Mouse (Mus musculus) brain, embryonic 18.5 days (tissue): ENCODE measurements at regions not wholly inside any gene's neighbourhood (a gene's known extent, or its start where the extent isn't known, plus 50 kb on each side); places are given as distances from the start of the nearest gene placed in this dataset.

Experiments
- DNase-seq: peaks from one replicate; pipeline ENCODE4 v3.0.0-alpha.2; 2012; ENCODE audit warnings: low read depth, low spot score

DNA sequence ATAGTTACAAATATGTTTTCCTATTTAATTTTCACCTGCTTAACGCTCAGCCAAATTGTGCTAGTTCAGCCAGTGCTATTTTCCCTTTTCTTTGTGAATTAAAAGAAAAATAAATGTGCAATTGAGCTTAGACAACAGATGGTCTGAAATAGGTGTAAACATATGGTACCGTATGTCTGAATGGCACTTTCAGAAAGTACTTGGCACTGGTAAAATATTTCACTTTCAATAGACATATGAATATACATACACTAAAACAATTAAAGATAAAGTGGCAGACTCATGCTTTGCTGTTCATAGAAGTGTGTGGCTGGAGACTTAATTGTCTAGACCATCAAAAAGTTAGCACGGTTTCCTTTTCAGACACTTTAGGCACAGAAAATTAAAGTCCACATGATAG, 794.8 kb upstream of the Slitrk1 start:
- DNase-seq, result peak; percentile 14

GRCm38 (mm10) chr14:109700296-109700695, 786.3 kb upstream of the Slitrk1 start:
- no peak for DNase-seq

DNA sequence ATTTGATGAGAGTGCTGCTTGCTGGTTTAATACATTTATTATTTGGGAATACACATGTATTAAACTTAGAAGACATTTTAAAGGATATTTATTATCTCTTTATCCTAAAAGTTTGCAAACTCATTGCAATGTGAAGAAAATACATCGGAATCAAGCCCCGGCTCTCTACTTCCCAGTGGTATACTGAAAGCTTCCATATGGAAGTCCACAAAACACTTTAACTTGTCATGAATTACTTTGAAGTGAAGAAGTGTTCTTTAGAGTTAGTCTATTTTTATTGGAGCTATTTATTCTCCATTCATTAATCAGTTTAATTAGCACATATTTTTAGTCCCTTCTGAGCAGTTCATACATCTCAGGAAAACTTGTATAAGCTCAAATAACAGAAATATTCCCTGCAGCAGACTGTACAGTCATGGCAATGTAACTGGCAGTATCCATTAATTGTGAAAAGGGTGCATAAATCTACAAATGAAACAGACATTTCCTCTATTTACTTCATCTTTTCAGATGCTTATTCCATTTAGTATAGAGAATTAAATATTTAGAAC, 754.7 kb upstream of the Slitrk1 start:
- no peak for DNase-seq

DNA sequence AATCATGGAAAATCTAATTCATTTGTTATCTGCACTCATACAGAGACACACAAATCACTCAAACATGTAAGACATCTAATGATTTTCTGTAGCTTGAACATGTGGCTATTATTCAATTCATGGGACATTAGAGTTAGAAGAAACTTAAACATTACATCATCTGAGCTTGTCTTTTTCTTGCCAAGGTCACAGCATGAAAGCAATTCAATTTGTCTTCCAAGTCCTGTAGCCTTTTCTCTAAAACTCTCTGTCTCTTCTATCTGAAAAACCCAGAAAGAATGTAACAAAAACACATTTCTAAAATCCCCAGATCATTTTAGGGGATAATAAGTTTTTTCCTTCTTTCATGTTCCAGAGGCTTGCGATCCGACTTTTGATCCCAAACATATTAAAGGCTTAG, 754.1 kb upstream of the Slitrk1 start:
- no peak for DNase-seq

DNA sequence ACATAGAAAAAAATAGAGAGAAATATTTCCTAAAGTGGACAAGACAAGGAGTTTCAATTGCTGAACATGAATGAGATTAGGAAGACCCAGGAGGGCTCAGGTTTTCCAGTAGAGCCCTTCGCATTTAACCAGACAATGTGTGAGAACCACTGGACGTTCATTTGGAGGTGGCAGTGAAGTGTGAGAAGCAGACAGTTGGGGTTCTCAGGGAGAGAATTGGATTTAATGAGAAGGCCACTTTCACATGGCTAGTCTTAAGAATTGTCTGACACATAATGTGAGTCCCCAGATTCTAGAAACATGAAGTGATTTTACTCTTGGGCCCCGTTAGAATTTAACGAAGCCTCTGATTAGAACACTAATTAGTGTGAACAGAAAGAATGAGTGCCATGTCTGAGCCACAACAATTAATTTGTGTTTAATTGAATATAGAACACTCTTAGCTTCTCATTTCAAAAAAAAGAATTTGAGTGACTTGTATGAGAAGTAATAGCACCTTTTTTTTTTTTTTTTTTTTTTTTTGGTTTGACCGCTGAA, 749.6 kb upstream of the Slitrk1 start:
- DNase-seq, result no peak

DNA sequence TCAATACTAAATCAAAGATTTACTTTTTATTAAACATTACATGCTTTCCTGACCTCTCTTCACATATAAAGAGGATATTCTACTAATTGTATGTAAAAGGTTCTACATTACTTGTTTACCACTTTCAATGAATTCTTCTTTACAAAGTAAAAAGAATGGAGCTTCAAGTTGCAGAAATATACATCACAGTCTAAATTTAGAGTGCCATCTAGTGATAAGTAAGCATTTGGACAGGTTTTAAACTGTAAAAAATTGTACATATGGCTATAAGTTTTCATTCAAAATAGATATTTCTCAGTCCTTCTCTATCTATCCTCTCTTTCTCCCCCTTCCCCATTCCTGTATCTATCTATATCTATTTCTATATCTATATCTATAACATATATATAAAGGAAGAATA, 746.4 kb upstream of the Slitrk1 start:
- no peak for DNase-seq

DNA sequence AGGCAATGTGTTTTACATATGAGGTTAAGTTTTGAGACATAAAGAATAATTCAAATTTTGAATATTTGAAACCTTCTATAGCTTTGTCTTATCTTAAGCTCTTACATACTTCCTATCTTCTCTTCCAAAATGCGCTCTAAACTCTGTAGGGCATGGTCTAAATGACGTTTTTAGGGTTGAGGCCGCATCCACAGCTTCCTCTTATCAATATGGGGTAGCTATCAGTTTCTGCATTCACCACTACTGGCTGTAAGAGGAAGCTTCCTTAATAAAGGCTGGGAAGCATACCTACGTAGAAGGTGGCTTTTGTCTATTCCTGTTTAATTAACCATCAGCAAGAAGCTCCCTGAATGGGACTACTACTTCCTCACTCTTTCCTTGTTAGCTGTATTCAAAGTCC, 734.6 kb upstream of the Slitrk1 start:
- DNase-seq, result no peak
